Comparison of ENCODE assay signal across 11 mouse cellular contexts in the genomic region with DNA sequence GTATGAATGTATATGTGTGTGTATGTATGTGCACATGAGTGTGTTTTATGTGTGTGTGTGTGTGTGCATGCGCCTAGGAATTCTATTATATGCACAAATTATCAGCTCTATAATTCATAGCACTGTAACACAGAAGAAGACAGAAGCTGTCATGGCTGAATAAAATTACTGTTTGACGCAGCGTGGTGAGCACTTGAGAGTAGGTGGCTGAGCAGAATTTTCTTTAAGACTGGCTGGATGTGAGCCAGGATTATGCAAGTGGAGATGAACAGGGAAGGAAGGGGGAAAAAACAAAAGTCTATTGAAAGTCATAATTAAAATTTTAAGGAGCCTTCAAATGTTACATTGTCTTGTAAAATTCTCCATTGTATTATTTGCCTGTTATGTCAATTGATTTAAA.
A peak's percentile ranks its signal among the peaks of the same experiment; 100 is the strongest.
DNase-seq lines count a peak whose midpoint lies in the region; ATAC-seq and TF ChIP-seq lines count a peak whose summit lies in the region.
"Had no signal": no experiment of that assay in that cellular context is flagged by ENCODE, and none has a peak within 500 bp of the region (broad histone marks: within the 10 kb centered on the region; RNA-seq: fewer than 3 reads in every experiment).

No protein-coding gene starts in this region.

- H3K4me3 ChIP-seq in intestine, embryonic 14.5 days (ENCODE audit: low read depth, low read length), result no peak overlapping the region
- no peak overlapping the region for H3K4me3 ChIP-seq in intestine, postnatal 0 days (ENCODE audit: low read depth, low read length)
- no peak overlapping the region for H3K4me3 ChIP-seq in forebrain, embryonic 15.5 days
- H3K4me3 ChIP-seq in midbrain, embryonic 14.5 days (replicated peaks; ENCODE audit: low read depth, low read length), result no peak overlapping the region
- no peak overlapping the region for H3K4me3 ChIP-seq in liver, embryonic 12.5 days

- no peak for ATAC-seq in intestine, embryonic 14.5 days (replicated peaks; ENCODE audit: low FRiP score, low TSS enrichment, low read depth)
- ATAC-seq in intestine, postnatal 0 days, result no peak
- peak; percentile 47; the same call in 1 of the 2 replicates for ATAC-seq in forebrain, embryonic 15.5 days (replicated peaks)
- ATAC-seq in midbrain, embryonic 14.5 days (ENCODE audit: low FRiP score, low TSS enrichment), result 0 out of 2 replicates have a peak, but pooled peaks have one; percentile 19
- no peak for ATAC-seq in liver, embryonic 12.5 days

- no peaks in the 10 kb centered on the region for H3K9me3 ChIP-seq in intestine, embryonic 14.5 days (ENCODE audit: control insufficient read depth, low read length)
- no peaks in the 10 kb centered on the region for H3K9me3 ChIP-seq in intestine, postnatal 0 days (ENCODE audit: control insufficient read depth)
- no peaks in the 10 kb centered on the region for H3K9me3 ChIP-seq in forebrain, embryonic 15.5 days
- no peaks in the 10 kb centered on the region for H3K9me3 ChIP-seq in midbrain, embryonic 14.5 days (ENCODE audit: control insufficient read depth, low read length)
- H3K9me3 ChIP-seq in liver, embryonic 12.5 days (replicated peaks), result no peaks in the 10 kb centered on the region

- H3K36me3 ChIP-seq in intestine, embryonic 14.5 days (ENCODE audit: control insufficient read depth, insufficient read depth, low read length), result no peaks in the 10 kb centered on the region
- H3K36me3 ChIP-seq in intestine, postnatal 0 days (ENCODE audit: control insufficient read depth, insufficient read depth), result no peaks in the 10 kb centered on the region
- H3K36me3 ChIP-seq in forebrain, embryonic 15.5 days, result no peaks in the 10 kb centered on the region
- no peaks in the 10 kb centered on the region for H3K36me3 ChIP-seq in midbrain, embryonic 14.5 days (ENCODE audit: control insufficient read depth, insufficient read depth, low read length)
- H3K36me3 ChIP-seq in liver, embryonic 12.5 days, result no peaks in the 10 kb centered on the region

- H3K27me3 ChIP-seq in intestine, embryonic 14.5 days (replicated peaks; ENCODE audit: control insufficient read depth, insufficient read depth, low read length), result no peaks in the 10 kb centered on the region
- H3K27me3 ChIP-seq in intestine, postnatal 0 days (replicated peaks; ENCODE audit: control insufficient read depth, insufficient read depth, low read length), result no peaks in the 10 kb centered on the region
- H3K27me3 ChIP-seq in forebrain, embryonic 15.5 days, result no peaks in the 10 kb centered on the region
- no peaks in the 10 kb centered on the region for H3K27me3 ChIP-seq in midbrain, embryonic 14.5 days (ENCODE audit: control insufficient read depth, insufficient read depth, low read length)
- H3K27me3 ChIP-seq in liver, embryonic 12.5 days (replicated peaks), result no peaks in the 10 kb centered on the region

- H3K4me2 ChIP-seq in intestine, embryonic 14.5 days (ENCODE audit: low read length), result 0 out of 2 replicates have a peak overlapping the region, but pooled peaks have one; percentile 25
- H3K4me2 ChIP-seq in intestine, postnatal 0 days (replicated peaks; ENCODE audit: low read depth), result no peak overlapping the region
- no peak overlapping the region for H3K4me2 ChIP-seq in forebrain, embryonic 15.5 days (replicated peaks)
- H3K4me2 ChIP-seq in midbrain, embryonic 14.5 days (ENCODE audit: low read length), result peak overlapping the region; percentile 15; the same call in 1 of the 2 replicates
- H3K4me2 ChIP-seq in liver, embryonic 12.5 days, result no peak overlapping the region

- TF ChIP-seq CTCF in intestine, postnatal 0 days (IDR thresholded peaks at IDR 0.05; ENCODE audit: low read depth), result no peak

- 43% methylated on average over 3 of the region's 3 CpGs for WGBS in intestine, embryonic 14.5 days
- WGBS in intestine, postnatal 0 days, result 56% methylated on average over 3 of the region's 3 CpGs
- WGBS in forebrain, embryonic 15.5 days, result 20% methylated on average over 3 of the region's 3 CpGs
- WGBS in midbrain, embryonic 14.5 days, result 32% methylated on average over 3 of the region's 3 CpGs
- 70% methylated on average over 3 of the region's 3 CpGs for WGBS in liver, embryonic 12.5 days (ENCODE audit: insufficient replicate concordance)

- no peak overlapping the region for H3K9ac ChIP-seq in intestine, embryonic 14.5 days (ENCODE audit: low read length)
- H3K9ac ChIP-seq in intestine, postnatal 0 days (ENCODE audit: low read depth, low read length), result no peak overlapping the region
- H3K9ac ChIP-seq in forebrain, embryonic 15.5 days (replicated peaks), result no peak overlapping the region
- no peak overlapping the region for H3K9ac ChIP-seq in midbrain, embryonic 14.5 days (replicated peaks; ENCODE audit: low read length)
- H3K9ac ChIP-seq in liver, embryonic 12.5 days, result no peak overlapping the region

- H3K4me1 ChIP-seq in intestine, embryonic 14.5 days (replicated peaks; ENCODE audit: control insufficient read depth, insufficient read depth, low read length), result peaks cover 19% of the 10 kb centered on the region
- H3K4me1 ChIP-seq in intestine, postnatal 0 days (replicated peaks; ENCODE audit: control insufficient read depth, insufficient read depth, low read length), result no peaks in the 10 kb centered on the region; the same call in 1 of the 2 replicates
- H3K4me1 ChIP-seq in forebrain, embryonic 15.5 days, result peaks cover 46% of the 10 kb centered on the region
- peaks cover 44% of the 10 kb centered on the region for H3K4me1 ChIP-seq in midbrain, embryonic 14.5 days (ENCODE audit: control insufficient read depth, insufficient read depth, low read length)
- H3K4me1 ChIP-seq in liver, embryonic 12.5 days, result no peaks in the 10 kb centered on the region

- peak overlapping the region; percentile 81 for H3K27ac ChIP-seq in intestine, embryonic 14.5 days (ENCODE audit: low read depth)
- no peak overlapping the region for H3K27ac ChIP-seq in intestine, postnatal 0 days (ENCODE audit: low read depth, low read length)
- H3K27ac ChIP-seq in forebrain, embryonic 15.5 days (replicated peaks), result peak overlapping the region; percentile 19
- H3K27ac ChIP-seq in midbrain, embryonic 14.5 days (replicated peaks; ENCODE audit: low read depth, low read length), result peak overlapping the region; percentile 16; the same call in 1 of the 2 replicates
- no peak overlapping the region for H3K27ac ChIP-seq in liver, embryonic 12.5 days

- DNase-seq in intestine, embryonic 14.5 days (ENCODE audit: low spot score), result no peak
- DNase-seq in NIH3T3 (ENCODE audit: low read depth), result peak; percentile 56
- DNase-seq in midbrain, embryonic 14.5 days, result peak; percentile 71
- no peak for DNase-seq in kidney, postnatal 4 days
- no peak for DNase-seq in gastrocnemius, adult 8-10 months (ENCODE audit: low spot score in 2 of 2)
- DNase-seq: kidney, postnatal 10 days; liver; thymus, adult 2 months had no signal

Comparison
In these comparisons a context has a peak if more than half of its experiments do, and no peak if none do; other contexts are left out.
1. H3K27ac ChIP-seq: peak in intestine, embryonic 14.5 days (single experiment), forebrain, embryonic 15.5 days (single experiment) and midbrain, embryonic 14.5 days (single experiment); none in intestine, postnatal 0 days (single experiment) and liver, embryonic 12.5 days (single experiment).
2. H3K4me2 ChIP-seq: peak in intestine, embryonic 14.5 days (single experiment) and midbrain, embryonic 14.5 days (single experiment); none in intestine, postnatal 0 days (single experiment), forebrain, embryonic 15.5 days (single experiment) and liver, embryonic 12.5 days (single experiment).
3. ATAC-seq: peak in forebrain, embryonic 15.5 days (single experiment) and midbrain, embryonic 14.5 days (single experiment); none in intestine, embryonic 14.5 days (single experiment), intestine, postnatal 0 days (single experiment) and liver, embryonic 12.5 days (single experiment).
4. DNase-seq: peak in NIH3T3 (single experiment) and midbrain, embryonic 14.5 days (single experiment); none in intestine, embryonic 14.5 days (single experiment), kidney, postnatal 4 days (0 of 2) and gastrocnemius, adult 8-10 months (0 of 2).